Mouse (Mus musculus): Measurements from ENCODE around the gene Astn2. TPM values are rescaled to one million over a fixed set of nuclear protein-coding genes. Genes with fewer than 3 reads are reported as not detected.

Astn2 gene
- polyA plus RNA-seq, 1 experiment: not detected

DNA sequence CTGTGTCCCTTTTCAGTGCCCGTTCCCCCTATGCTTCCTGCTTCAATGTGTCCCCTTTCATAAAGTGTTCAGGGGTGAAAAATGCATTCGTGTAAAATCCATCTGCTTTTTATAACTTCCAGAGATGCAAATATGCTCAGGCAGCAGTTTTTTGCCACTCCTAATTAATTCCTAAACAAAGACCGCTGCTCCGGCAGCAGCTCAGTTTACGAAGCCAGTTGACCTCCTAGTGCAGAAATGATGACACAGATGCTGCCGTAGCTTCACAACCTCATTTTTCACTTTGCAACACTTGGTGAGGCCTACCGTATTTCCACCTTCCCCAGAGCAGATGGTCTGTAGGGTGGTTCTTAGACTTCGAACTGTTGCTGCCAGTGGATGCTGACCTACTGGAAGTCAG is 155.9 kb downstream of the Astn2 start:
- no peaks in the 10 kb centered on the region for H3K79me3 ChIP-seq (ENCODE audit: low read depth)
- TF ChIP-seq USF1 (IDR thresholded peaks at IDR 0.05; ENCODE audit: low read depth) (no peak), MYOG (IDR thresholded peaks at IDR 0.05; ENCODE audit: control insufficient read depth, extremely low read depth, insufficient read length) (no peak), MAX (IDR thresholded peaks at IDR 0.05) (no peak), FOSL1 (IDR thresholded peaks at IDR 0.05; ENCODE audit: insufficient read depth, low read length, poor library complexity, severe bottlenecking) (no peak), CTCF (IDR thresholded peaks at IDR 0.05; ENCODE audit: control insufficient read depth, insufficient read depth, insufficient read length) (no peak), MYOD1 (IDR thresholded peaks at IDR 0.05; ENCODE audit: control insufficient read depth, insufficient read length, low read depth) (no peak), CEBPB (IDR thresholded peaks at IDR 0.05; ENCODE audit: low read depth) (no peak)
- no peaks in the 10 kb centered on the region for H3K36me3 ChIP-seq (ENCODE audit: control insufficient read depth, insufficient read depth)
- H3K4me3 ChIP-seq (ENCODE audit: insufficient read depth, poor library complexity, severe bottlenecking): no peak overlapping the region
- no peak overlapping the region for H3ac ChIP-seq (ENCODE audit: control insufficient read depth, insufficient read length, low read depth)
- H3K27me3 ChIP-seq (ENCODE audit: control insufficient read depth, insufficient read depth, insufficient read length): no peaks in the 10 kb centered on the region
- no peaks in the 10 kb centered on the region for H3K79me2 ChIP-seq (ENCODE audit: control insufficient read depth, insufficient read depth)

- no peak overlapping the region for H3ac ChIP-seq (ENCODE audit: control insufficient read depth, insufficient read length, low read depth)
- no peaks in the 10 kb centered on the region for H3K79me2 ChIP-seq (ENCODE audit: control insufficient read depth, insufficient read depth)
- no peak overlapping the region for H3K4me3 ChIP-seq (ENCODE audit: insufficient read depth, poor library complexity, severe bottlenecking)
- no peaks in the 10 kb centered on the region for H3K79me3 ChIP-seq (ENCODE audit: low read depth)
- TF ChIP-seq MYOG (IDR thresholded peaks at IDR 0.05; ENCODE audit: control insufficient read depth, extremely low read depth, insufficient read length): no peak
- TF ChIP-seq MAX (IDR thresholded peaks at IDR 0.05): no peak
- no peak for TF ChIP-seq MYOD1 (IDR thresholded peaks at IDR 0.05; ENCODE audit: control insufficient read depth, insufficient read length, low read depth)
- TF ChIP-seq CTCF (IDR thresholded peaks at IDR 0.05; ENCODE audit: control insufficient read depth, insufficient read depth, insufficient read length): no peak
- no peak for TF ChIP-seq CEBPB (IDR thresholded peaks at IDR 0.05; ENCODE audit: low read depth)
- no peak for TF ChIP-seq USF1 (IDR thresholded peaks at IDR 0.05; ENCODE audit: low read depth)
- no peak for TF ChIP-seq FOSL1 (IDR thresholded peaks at IDR 0.05; ENCODE audit: insufficient read depth, low read length, poor library complexity, severe bottlenecking)
- no peaks in the 10 kb centered on the region for H3K36me3 ChIP-seq (ENCODE audit: control insufficient read depth, insufficient read depth)
- no peaks in the 10 kb centered on the region for H3K27me3 ChIP-seq (ENCODE audit: control insufficient read depth, insufficient read depth, insufficient read length)
Observed at GRCm38 (mm10) chr4:66242683-66243082, 161.7 kb downstream of the Astn2 start.

DNA sequence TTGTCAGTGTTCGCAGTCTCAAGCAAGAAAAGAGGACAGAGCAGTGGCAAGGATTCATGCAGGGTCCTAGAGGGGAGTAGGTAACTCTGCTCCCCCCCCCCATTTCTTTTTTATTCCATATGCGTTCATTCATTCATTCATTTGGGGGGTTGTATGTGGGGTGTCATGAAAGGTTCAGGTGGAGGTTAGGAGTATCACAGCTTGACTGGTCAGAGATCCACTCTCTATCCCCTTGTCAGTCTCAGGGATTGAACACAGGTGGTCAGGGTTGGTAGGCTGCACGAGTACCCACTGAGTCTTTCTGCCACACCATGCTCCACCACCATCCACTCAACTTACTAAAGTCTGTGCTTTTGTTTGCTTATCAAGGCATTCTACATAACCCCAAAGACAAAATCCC is 171.6 kb downstream of the Astn2 start:
- Histone ChIP-seq H3K36me3 (ENCODE audit: control insufficient read depth, insufficient read depth) (no peaks in the 10 kb centered on the region), H3K79me3 (ENCODE audit: low read depth) (no peaks in the 10 kb centered on the region), H3K79me2 (ENCODE audit: control insufficient read depth, insufficient read depth) (no peaks in the 10 kb centered on the region), H3K4me3 (ENCODE audit: insufficient read depth, poor library complexity, severe bottlenecking) (no peak overlapping the region), H3K27me3 (ENCODE audit: control insufficient read depth, insufficient read depth, insufficient read length) (no peaks in the 10 kb centered on the region), H3ac (ENCODE audit: control insufficient read depth, insufficient read length, low read depth) (no peak overlapping the region)
- TF ChIP-seq CEBPB (IDR thresholded peaks at IDR 0.05; ENCODE audit: low read depth) (no peak), MYOG (IDR thresholded peaks at IDR 0.05; ENCODE audit: control insufficient read depth, extremely low read depth, insufficient read length) (no peak)

- Histone ChIP-seq H3K27me3 (ENCODE audit: control insufficient read depth, insufficient read depth, insufficient read length) (no peaks in the 10 kb centered on the region), H3ac (ENCODE audit: control insufficient read depth, insufficient read length, low read depth) (no peak overlapping the region), H3K79me2 (ENCODE audit: control insufficient read depth, insufficient read depth) (no peaks in the 10 kb centered on the region), H3K36me3 (ENCODE audit: control insufficient read depth, insufficient read depth) (no peaks in the 10 kb centered on the region), H3K79me3 (ENCODE audit: low read depth) (no peaks in the 10 kb centered on the region), H3K4me3 (ENCODE audit: insufficient read depth, poor library complexity, severe bottlenecking) (no peak overlapping the region)
- TF ChIP-seq FOSL1 (IDR thresholded peaks at IDR 0.05; ENCODE audit: insufficient read depth, low read length, poor library complexity, severe bottlenecking) (no peak), CTCF (IDR thresholded peaks at IDR 0.05; ENCODE audit: control insufficient read depth, insufficient read depth, insufficient read length) (no peak), MYOD1 (IDR thresholded peaks at IDR 0.05; ENCODE audit: control insufficient read depth, insufficient read length, low read depth) (no peak), USF1 (IDR thresholded peaks at IDR 0.05; ENCODE audit: low read depth) (no peak), CEBPB (IDR thresholded peaks at IDR 0.05; ENCODE audit: low read depth) (no peak), MYOG (IDR thresholded peaks at IDR 0.05; ENCODE audit: control insufficient read depth, extremely low read depth, insufficient read length) (no peak), MAX (IDR thresholded peaks at IDR 0.05) (no peak)
Observed at GRCm38 (mm10) chr4:66232350-66232749, 172.1 kb downstream of the Astn2 start.

GRCm38 (mm10) chr4:66230735-66231134 is 173.7 kb downstream of the Astn2 start:
- Histone ChIP-seq H3K79me2 (ENCODE audit: control insufficient read depth, insufficient read depth) (no peaks in the 10 kb centered on the region), H3K4me3 (ENCODE audit: insufficient read depth, poor library complexity, severe bottlenecking) (no peak overlapping the region), H3ac (ENCODE audit: control insufficient read depth, insufficient read length, low read depth) (no peak overlapping the region), H3K79me3 (ENCODE audit: low read depth) (no peaks in the 10 kb centered on the region), H3K36me3 (ENCODE audit: control insufficient read depth, insufficient read depth) (no peaks in the 10 kb centered on the region), H3K27me3 (ENCODE audit: control insufficient read depth, insufficient read depth, insufficient read length) (no peaks in the 10 kb centered on the region)
- TF ChIP-seq MAX (IDR thresholded peaks at IDR 0.05) (no peak), CEBPB (IDR thresholded peaks at IDR 0.05; ENCODE audit: low read depth) (no peak), CTCF (IDR thresholded peaks at IDR 0.05; ENCODE audit: control insufficient read depth, insufficient read depth, insufficient read length) (no peak), MYOG (IDR thresholded peaks at IDR 0.05; ENCODE audit: control insufficient read depth, extremely low read depth, insufficient read length) (no peak)

DNA sequence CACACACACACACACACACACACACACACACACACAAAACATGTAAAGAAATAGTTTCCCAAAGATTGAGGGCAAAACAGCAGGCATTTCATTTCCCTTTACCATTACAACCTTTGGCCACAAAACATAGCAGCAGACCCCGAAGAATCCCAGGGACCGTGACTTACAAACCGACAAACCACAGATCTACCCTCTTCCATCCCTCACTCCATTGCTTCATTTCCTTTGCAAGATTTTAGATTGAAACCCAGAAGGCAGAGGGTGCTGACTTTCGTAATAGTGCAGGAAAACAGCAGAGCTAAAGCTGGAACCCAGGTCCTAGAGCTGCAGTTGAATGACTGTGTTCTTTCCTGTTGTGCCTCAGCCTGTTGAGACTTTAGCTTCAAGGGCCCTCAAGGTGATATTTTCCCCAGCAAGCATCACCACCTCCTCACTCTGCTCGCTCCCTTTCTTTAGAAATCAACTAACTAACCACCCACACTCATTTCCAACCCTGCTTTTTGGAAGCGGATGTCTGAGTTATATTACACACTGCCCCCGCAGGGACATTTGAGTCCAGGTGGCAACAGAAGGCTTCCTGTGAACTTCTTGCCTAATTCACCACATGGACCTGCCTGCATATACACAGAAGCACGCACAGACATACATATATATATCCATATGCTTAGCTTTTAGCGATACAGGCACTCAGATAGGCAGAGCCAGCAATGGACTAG is 181.7 kb downstream of the Astn2 start:
- TF ChIP-seq MYOD1 (IDR thresholded peaks at IDR 0.05; ENCODE audit: control insufficient read depth, insufficient read length, low read depth) (no peak), MYOG (IDR thresholded peaks at IDR 0.05; ENCODE audit: control insufficient read depth, extremely low read depth, insufficient read length) (no peak), USF1 (IDR thresholded peaks at IDR 0.05; ENCODE audit: low read depth) (no peak), CTCF (IDR thresholded peaks at IDR 0.05; ENCODE audit: control insufficient read depth, insufficient read depth, insufficient read length) (no peak), MAX (IDR thresholded peaks at IDR 0.05) (no peak), FOSL1 (IDR thresholded peaks at IDR 0.05; ENCODE audit: insufficient read depth, low read length, poor library complexity, severe bottlenecking) (no peak), CEBPB (IDR thresholded peaks at IDR 0.05; ENCODE audit: low read depth) (no peak)
- Histone ChIP-seq H3K27me3 (ENCODE audit: control insufficient read depth, insufficient read depth, insufficient read length) (no peaks in the 10 kb centered on the region), H3K79me3 (ENCODE audit: low read depth) (no peaks in the 10 kb centered on the region), H3K36me3 (ENCODE audit: control insufficient read depth, insufficient read depth) (no peaks in the 10 kb centered on the region), H3ac (ENCODE audit: control insufficient read depth, insufficient read length, low read depth) (no peak overlapping the region), H3K4me3 (ENCODE audit: insufficient read depth, poor library complexity, severe bottlenecking) (no peak overlapping the region), H3K79me2 (ENCODE audit: control insufficient read depth, insufficient read depth) (no peaks in the 10 kb centered on the region)
